Mouse (Mus musculus) heart, adult 2 months (tissue): Measurements from ENCODE around the gene Cdh18. TPM values are rescaled to one million over a fixed set of nuclear protein-coding genes. Genes with fewer than 3 reads are reported as not detected.

Experiments used
- DNase-seq, 2 experiments: peaks; one replicate each; pipeline ENCODE4 v3.0.0; 2021
- H3K27ac ChIP-seq: fragments of 200-600 bp; 2 replicates; pipeline ENCODE4 v1.8.1; 2022
- H3K27me3 ChIP-seq: fragments of 200-500 bp; 2 replicates; pipeline ENCODE4 v1.6.1; 2012; ENCODE audit warnings: mild to moderate bottlenecking, low read length, inconsistent platforms, mixed read lengths; ENCODE audit not compliant: control insufficient read depth, insufficient read depth
- H3K36me3 ChIP-seq: fragments of 200-500 bp; 2 replicates; pipeline ENCODE4 v1.6.1; 2012; ENCODE audit warnings: low read length, inconsistent platforms; ENCODE audit not compliant: control insufficient read depth, insufficient read depth
- H3K4me1 ChIP-seq: fragments of 200-500 bp; 2 replicates; pipeline ENCODE4 v1.6.1; 2011; ENCODE audit warnings: low read length; ENCODE audit not compliant: control insufficient read depth, insufficient read depth
- H3K4me3 ChIP-seq: fragments of 200-600 bp; 2 replicates; pipeline ENCODE4 v1.8.1; 2022
- H3K79me2 ChIP-seq: fragments of 200-500 bp; replicated peaks from 2 replicates; pipeline ENCODE4 v1.6.1; 2012; ENCODE audit warnings: mild to moderate bottlenecking, inconsistent platforms, low read length, moderate library complexity, mixed read lengths; ENCODE audit not compliant: control insufficient read depth, insufficient read depth
- H3K9ac ChIP-seq: fragments of 200-500 bp; 2 replicates; pipeline ENCODE4 v1.6.1; 2012; ENCODE audit warnings: low read depth, mild to moderate bottlenecking, control low read depth, inconsistent platforms, low read length, mixed read lengths
- CTCF ChIP-seq: fragments of 200-600 bp; IDR thresholded peaks from 2 replicates; pipeline ENCODE4 v1.8.1; 2022; ENCODE audit warnings: antibody characterized with exemption, mild to moderate bottlenecking, moderate library complexity
- EP300 ChIP-seq: fragments of 200-500 bp; IDR thresholded peaks from 2 replicates; pipeline ENCODE4 v1.6.1; 2011; ENCODE audit warnings: low read depth, low read length, control low read depth; ENCODE audit not compliant: insufficient read depth
- POLR2A ChIP-seq: fragments of 200-500 bp; IDR thresholded peaks from 2 replicates; pipeline ENCODE4 v1.6.1; 2011; ENCODE audit warnings: mild to moderate bottlenecking, low read depth, low read length, control low read depth; ENCODE audit not compliant: insufficient read depth
- WGBS: fragments of 180-500 bp; shearing (Covaris S2); methylation state at CpG from one replicate; pipeline ENCODE4 v1.1.7; 2018; 5-methylcytosine and 5-hydroxymethylcytosine counted together
- intact Hi-C: fragments of 180-260 bp; cut with DNase I; formaldehyde crosslinking; loops from one replicate; pipeline ENCODE4 v1.15.1; 2025
- polyA plus RNA-seq: library from polyadenylated mRNA; depleted of rRNA; stranded (reverse); fragments of >200 nt; gene quantifications from 2 replicates; pipeline ENCODE4 v1.2.3, GENCODE M21; 2012
- total RNA-seq, 2 experiments: library from RNA; stranded (reverse); gene quantifications; 2 replicates each; pipeline ENCODE4 v1.2.3; 2021

The Cdh18 gene
- total and polyA plus RNA-seq, 3 experiments = 0.04 TPM; not detected in 2

DNA sequence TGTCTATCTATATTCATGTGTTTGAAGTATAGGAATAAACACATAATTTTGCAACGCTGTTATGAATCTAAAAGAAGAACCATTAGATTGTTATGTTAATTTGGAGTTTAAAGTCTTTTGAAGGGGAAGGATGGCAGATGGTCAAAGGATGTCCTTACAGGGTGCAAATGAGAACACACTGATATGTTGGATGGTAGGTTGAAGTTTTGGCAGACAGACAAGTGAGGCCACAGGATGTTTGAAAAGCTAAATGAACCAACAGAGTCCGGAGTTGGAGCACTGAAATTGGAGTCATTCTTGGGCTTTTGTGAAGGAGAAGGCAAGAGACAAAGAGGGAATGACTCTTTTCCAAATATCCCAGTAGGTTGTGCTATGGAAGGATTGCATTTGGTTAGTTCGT lies 908.6 kb downstream of the Cdh18 start:
- no peak for TF ChIP-seq CTCF
- Histone ChIP-seq H3K79me2 (no peaks in the 10 kb centered on the region), H3K36me3 (no peaks in the 10 kb centered on the region), H3K27ac (no peak overlapping the region), H3K4me3 (no peak overlapping the region), H3K9ac (no peak overlapping the region), H3K4me1 (no peaks in the 10 kb centered on the region), H3K27me3 (no peaks in the 10 kb centered on the region)
- intact Hi-C loops = no loop called here
- no peak for DNase-seq
- 64% methylated on average over 3 of the region's 3 CpGs for WGBS

DNA sequence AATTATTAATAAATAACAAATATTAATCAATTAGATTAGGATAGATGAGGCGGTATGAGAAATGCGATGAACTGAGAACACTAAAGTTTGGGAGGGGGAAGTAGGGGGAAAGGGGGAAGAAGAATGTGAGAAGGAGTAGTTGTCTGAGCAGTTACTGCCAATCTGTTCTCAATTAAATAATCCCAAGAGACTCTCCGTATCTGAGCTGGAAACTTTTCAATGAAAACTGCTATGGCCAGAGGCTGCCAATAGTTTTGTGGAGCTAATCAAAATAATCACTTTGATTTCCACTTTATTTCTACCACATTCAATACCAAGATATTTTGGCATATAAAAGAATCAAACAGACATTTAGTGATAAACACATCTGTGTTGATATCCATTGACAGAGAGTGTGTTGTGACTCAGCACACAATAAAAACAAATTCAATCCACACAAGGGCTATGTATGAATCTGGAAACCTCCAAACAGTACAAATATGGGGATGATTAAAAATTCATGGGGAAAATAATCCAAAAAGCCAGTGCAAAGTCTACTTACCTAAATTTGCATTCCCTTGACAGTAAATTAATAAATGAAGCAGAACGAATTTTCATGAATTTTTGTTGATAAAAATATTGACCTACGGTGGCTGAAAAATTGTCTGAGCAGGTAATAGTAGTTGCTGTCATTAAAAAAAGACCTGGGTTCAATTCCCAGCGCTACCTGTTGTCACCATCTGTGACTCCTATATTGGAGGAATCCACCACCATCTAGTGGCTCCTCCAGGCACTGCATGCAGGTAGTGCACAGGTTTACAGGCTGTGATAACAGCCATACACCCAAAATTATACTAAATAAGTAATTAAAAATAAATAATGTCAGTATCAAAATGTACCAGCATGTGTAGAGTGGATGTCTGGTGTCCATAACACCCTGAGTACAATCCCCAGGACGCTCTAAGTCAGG lies 922.0 kb downstream of the Cdh18 start:
- no peak for DNase-seq
- H3K79me2 ChIP-seq = no peaks in the 10 kb centered on the region
- H3K4me1 ChIP-seq = no peaks in the 10 kb centered on the region
- peak; percentile 26 for TF ChIP-seq CTCF
- no peak for TF ChIP-seq POLR2A
- WGBS = 72% methylated on average over 7 of the region's 7 CpGs
- H3K36me3 ChIP-seq = no peaks in the 10 kb centered on the region
- H3K9ac ChIP-seq = no peak overlapping the region
- no peak overlapping the region for H3K27ac ChIP-seq
- H3K4me3 ChIP-seq = no peak overlapping the region
- no peaks in the 10 kb centered on the region for H3K27me3 ChIP-seq
- intact Hi-C loops = no loop called here

DNA sequence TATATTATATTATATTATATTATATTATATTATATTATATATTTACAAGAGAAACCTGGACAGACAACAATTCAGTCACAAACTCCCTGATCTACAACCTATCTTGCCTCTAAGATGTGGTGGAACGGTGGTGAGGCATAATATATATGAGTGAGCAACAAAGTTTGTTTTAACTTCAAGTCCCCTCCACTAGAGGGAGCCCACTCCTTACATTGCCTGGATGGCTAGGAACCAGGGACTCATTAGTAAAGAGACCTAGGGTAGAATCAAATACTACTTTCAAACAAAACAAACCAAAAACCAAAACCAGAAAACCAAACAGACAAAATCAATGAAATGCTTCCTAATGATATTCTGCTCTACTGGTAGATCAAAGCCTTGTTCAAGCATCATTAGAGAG lies 937.5 kb downstream of the Cdh18 start:
- TF ChIP-seq EP300 (no peak), CTCF (peak; percentile 55), POLR2A (no peak)
- intact Hi-C loops = no loop called here
- 30% methylated on average over 1 of the region's 1 CpGs for WGBS
- Histone ChIP-seq H3K4me3 (no peak overlapping the region), H3K9ac (no peak overlapping the region), H3K27ac (no peak overlapping the region), H3K36me3 (no peaks in the 10 kb centered on the region), H3K4me1 (no peaks in the 10 kb centered on the region), H3K27me3 (no peaks in the 10 kb centered on the region), H3K79me2 (no peaks in the 10 kb centered on the region)
- DNase-seq = no peak

DNA sequence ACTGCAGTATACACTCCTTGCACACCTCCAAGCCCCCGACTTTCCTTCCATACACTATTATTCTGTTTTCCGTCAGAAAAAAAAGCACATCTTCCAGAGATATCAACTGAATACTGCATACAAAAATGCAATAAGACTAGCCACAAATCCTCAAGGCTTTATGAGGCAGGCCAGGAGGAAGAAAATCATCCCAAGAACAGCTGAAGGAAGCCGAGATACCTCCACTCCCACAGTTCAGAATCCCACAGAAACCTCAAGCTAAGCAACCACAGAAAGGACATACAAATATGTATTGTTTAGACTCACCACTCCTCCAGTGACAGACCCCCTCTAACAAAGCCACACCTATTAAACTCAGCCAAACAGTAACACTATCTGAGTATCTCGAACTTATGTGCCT lies 957.7 kb downstream of the Cdh18 start:
- Histone ChIP-seq H3K27me3 (no peaks in the 10 kb centered on the region), H3K4me3 (no peak overlapping the region), H3K27ac (no peak overlapping the region), H3K4me1 (no peaks in the 10 kb centered on the region), H3K36me3 (no peaks in the 10 kb centered on the region), H3K79me2 (no peaks in the 10 kb centered on the region), H3K9ac (no peak overlapping the region)
- no peak for TF ChIP-seq CTCF
- no peak for TF ChIP-seq EP300
- no peak for TF ChIP-seq POLR2A
- intact Hi-C loops = no loop called here
- 61% methylated on average over 4 of the region's 4 CpGs for WGBS
- DNase-seq = no peak

DNA sequence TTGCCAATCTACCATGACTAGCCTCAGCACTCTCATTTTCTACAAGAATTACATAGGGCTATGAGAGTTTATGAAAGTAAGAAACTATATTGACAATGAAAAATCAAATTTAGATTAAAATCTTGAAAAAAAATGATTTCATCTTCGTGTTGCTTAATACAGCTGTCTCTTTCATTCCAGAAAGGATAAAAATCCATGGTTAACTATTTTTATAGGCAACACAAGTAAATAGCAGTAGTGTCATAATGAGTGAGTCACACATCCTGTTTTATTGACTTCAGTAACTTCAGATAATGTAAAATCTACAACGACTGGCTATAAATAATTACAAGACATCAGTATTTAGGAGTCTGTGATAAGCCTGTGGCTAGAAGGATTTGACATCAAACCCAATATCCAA lies 960.9 kb downstream of the Cdh18 start:
- TF ChIP-seq CTCF = no peak
- intact Hi-C loops = no loop called here
- no peaks in the 10 kb centered on the region for H3K36me3 ChIP-seq
- H3K79me2 ChIP-seq = no peaks in the 10 kb centered on the region
- no peak overlapping the region for H3K27ac ChIP-seq
- no peak overlapping the region for H3K4me3 ChIP-seq
- no peaks in the 10 kb centered on the region for H3K27me3 ChIP-seq
- DNase-seq = no peak
- WGBS = 21% methylated on average over 2 of the region's 2 CpGs
- no peaks in the 10 kb centered on the region for H3K4me1 ChIP-seq
- H3K9ac ChIP-seq = no peak overlapping the region

DNA sequence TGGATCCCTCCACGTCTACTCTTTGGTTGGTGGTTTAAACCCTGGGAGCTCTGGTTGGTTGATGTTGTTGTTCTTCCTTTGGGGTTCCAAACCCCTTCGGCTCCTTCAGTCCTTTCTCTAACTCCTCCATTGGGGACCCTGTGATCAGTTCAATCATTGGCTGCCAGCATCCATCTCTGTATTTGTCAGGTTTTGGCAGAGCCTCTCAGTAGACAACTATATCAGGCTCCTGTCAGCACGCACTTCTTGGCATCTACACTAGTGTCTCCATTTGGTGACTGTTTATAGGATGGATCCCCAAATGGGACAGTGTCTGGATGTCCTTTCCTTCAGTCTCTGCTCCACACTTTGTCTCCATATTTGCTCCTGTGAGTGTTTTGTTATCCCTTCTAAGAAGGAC lies 967.0 kb downstream of the Cdh18 start:
- Histone ChIP-seq H3K9ac (no peak overlapping the region), H3K27ac (no peak overlapping the region), H3K4me3 (no peak overlapping the region), H3K36me3 (no peaks in the 10 kb centered on the region), H3K27me3 (no peaks in the 10 kb centered on the region), H3K79me2 (no peaks in the 10 kb centered on the region), H3K4me1 (no peaks in the 10 kb centered on the region)
- 79% methylated on average over 3 of the region's 3 CpGs for WGBS
- intact Hi-C loops = no loop called here
- DNase-seq = no peak
- no peak for TF ChIP-seq EP300
- TF ChIP-seq CTCF = no peak
- TF ChIP-seq POLR2A = no peak
